Mouse (Mus musculus) liver, embryonic 14.5 days (tissue): Measurements from ENCODE around the gene Myrip. TPM values are rescaled to one million over a fixed set of nuclear protein-coding genes. Genes with fewer than 3 reads are reported as not detected.

Experiments
- ATAC-seq: fragments of 200-750 bp; cut with Nextera tagmentation; 2 replicates; pipeline ENCODE4 v1.8.0; 2017; ENCODE audit warnings: moderate number of reproducible peaks, mild to moderate bottlenecking, moderate library complexity; ENCODE audit not compliant: insufficient read depth
- DNase-seq, 3 experiments: peaks; one replicate each; pipeline ENCODE4 v3.0.0-alpha.2; 2012 to 2013; ENCODE audit warnings: low read depth in 3 of 3, low spot score in 3 of 3
- H3K27ac ChIP-seq: fragments of 300-500 bp; sonication (generic); 2 replicates; pipeline ENCODE4 v1.5.1; 2014; ENCODE audit warnings: moderate library complexity, mild to moderate bottlenecking, control low read depth, inconsistent platforms
- H3K27me3 ChIP-seq: fragments of 300-500 bp; sonication (generic); 2 replicates; pipeline ENCODE4 v1.6.1; 2014; ENCODE audit warnings: mild to moderate bottlenecking, low read length, moderate library complexity; ENCODE audit not compliant: control insufficient read depth, insufficient read depth
- H3K36me3 ChIP-seq: fragments of 300-500 bp; sonication (generic); replicated peaks from 2 replicates; pipeline ENCODE4 v1.6.1; 2014; ENCODE audit warnings: low read depth; ENCODE audit not compliant: control insufficient read depth, insufficient read depth
- H3K4me1 ChIP-seq, 2 experiments: fragments of 200-500 bp in 1 of 2; fragments of 300-500 bp in 1 of 2; sonication (generic) in 1 of 2; replicated peaks; 2 replicates each; pipeline ENCODE4 v1.6.1; 2012 to 2014; ENCODE audit warnings: antibody characterized with exemption in 1 of 2, inconsistent platforms in 1 of 2, low read length in 1 of 2; ENCODE audit not compliant: control insufficient read depth in 2 of 2, insufficient read depth in 2 of 2
- H3K4me2 ChIP-seq: fragments of 300-500 bp; sonication (generic); 2 replicates; pipeline ENCODE4 v1.6.1; 2014; ENCODE audit warnings: low read depth, mild to moderate bottlenecking, control low read depth, moderate library complexity
- H3K4me3 ChIP-seq, 2 experiments: fragments of 200-500 bp in 1 of 2; fragments of 300-500 bp in 1 of 2; sonication (generic) in 1 of 2; 2 replicates each; pipeline ENCODE4 v1.5.1; 2012 to 2014; ENCODE audit warnings: low read depth in 2 of 2, low read length in 2 of 2, mild to moderate bottlenecking in 2 of 2, control low read depth in 1 of 2, inconsistent platforms in 1 of 2, moderate library complexity in 1 of 2; ENCODE audit not compliant: insufficient read depth in 1 of 2
- H3K9ac ChIP-seq: fragments of 300-500 bp; sonication (generic); replicated peaks from 2 replicates; pipeline ENCODE4 v1.6.1; 2014; ENCODE audit warnings: mild to moderate bottlenecking, control low read depth, moderate library complexity
- H3K9me3 ChIP-seq: fragments of 300-500 bp; sonication (generic); 2 replicates; pipeline ENCODE4 v1.6.1; 2016; ENCODE audit warnings: low read length, mixed read lengths; ENCODE audit not compliant: control insufficient read depth
- CTCF ChIP-seq: IDR thresholded peaks from 2 replicates; pipeline ENCODE4 v1.5.1; 2016; ENCODE audit warnings: antibody characterized with exemption, low read depth, control low read depth
- EP300 ChIP-seq: IDR thresholded peaks from 2 replicates; pipeline ENCODE4 v1.6.1; 2016; ENCODE audit warnings: antibody characterized with exemption, low read depth
- WGBS: fragments of 180-500 bp; shearing (Covaris S2); extraction: QIAGEN DNeasy Blood & Tissue Kit; methylation state at CpG from one replicate; pipeline ENCODE4 v1.1.7; 2014; ENCODE audit not compliant: insufficient replicate concordance; 5-methylcytosine and 5-hydroxymethylcytosine counted together
- polyA plus RNA-seq, 2 experiments: library from polyadenylated mRNA; depleted of rRNA in 1 of 2; stranded (reverse) in 1 of 2; unstranded in 1 of 2; fragments of >200 nt; fragmentation: Nextera tagmentation in 1 of 2; extraction: Ambion mirVana in 1 of 2; gene quantifications; 2 replicates each; pipeline versions ENCODE4 v1.2.1 to v1.2.3; 2012 to 2014

The Myrip gene
- polyA plus RNA-seq, 2 experiments = 0.02 to 0.18 TPM

- H3K4me3 ChIP-seq = no peak overlapping the region
These were observed 200.0 kb downstream of the Myrip start for GRCm38 (mm10) chr9:120501191-120501902.

GRCm38 (mm10) chr9:120502013-120502412 lies 200.7 kb downstream of the Myrip start:
- no peak overlapping the region for H3K27ac ChIP-seq
- peak; percentile 13; the same call in 1 of the 2 replicates for ATAC-seq
- TF ChIP-seq EP300 (no peak), CTCF (peak; percentile 91)
- DNase-seq = peak; percentile 68 to 75 (median 72)
- no peak overlapping the region for H3K4me3 ChIP-seq
- WGBS = 7% methylated on average over 8 of the region's 8 CpGs
- peaks cover 0 to 2% of the 10 kb centered on the region in 2 experiments; a peak in 2 of 4 replicates for H3K4me1 ChIP-seq
- no peaks in the 10 kb centered on the region; the same call in 1 of the 2 replicates for H3K9me3 ChIP-seq
- 0 out of 2 replicates have a peak overlapping the region, but pooled peaks have one; percentile 9 for H3K9ac ChIP-seq
- no peaks in the 10 kb centered on the region for H3K36me3 ChIP-seq
- H3K27me3 ChIP-seq = no peaks in the 10 kb centered on the region
- H3K4me2 ChIP-seq = no peak overlapping the region

More at GRCm38 (mm10) chr9:120501191-120501902, 200.0 kb downstream of the Myrip start:
- TF ChIP-seq CTCF = peak; percentile 73
- TF ChIP-seq EP300 = no peak
- Histone ChIP-seq H3K4me2 (no peak overlapping the region), H3K4me1 (peaks cover 0 to 2% of the 10 kb centered on the region in 2 experiments; a peak in 2 of 4 replicates), H3K9me3 (no peaks in the 10 kb centered on the region), H3K27me3 (no peaks in the 10 kb centered on the region), H3K36me3 (no peaks in the 10 kb centered on the region), H3K9ac (no peak overlapping the region), H3K27ac (no peak overlapping the region)
- ATAC-seq (no peak), DNase-seq (no peak)
- WGBS = 25% methylated on average over 10 of the region's 10 CpGs

GRCm38 (mm10) chr9:120504423-120504822 lies 203.1 kb downstream of the Myrip start:
- DNase-seq = no peak
- WGBS = 59% methylated on average over 2 of the region's 2 CpGs

GRCm38 (mm10) chr9:120511781-120512180 lies 210.5 kb downstream of the Myrip start:
- no peak overlapping the region for H3K4me3 ChIP-seq
- H3K4me1 ChIP-seq = 0 out of 4 replicates have a peak, but pooled peaks cover 0 to 1% of the 10 kb centered on the region in 2 experiments
- WGBS = 50% methylated on average over 3 of the region's 3 CpGs
- DNase-seq (no peak), ATAC-seq (no peak)
- H3K27me3 ChIP-seq = no peaks in the 10 kb centered on the region
- no peaks in the 10 kb centered on the region for H3K36me3 ChIP-seq
- no peak for TF ChIP-seq EP300
- TF ChIP-seq CTCF = peak; percentile 73
- no peak overlapping the region for H3K27ac ChIP-seq
- H3K9ac ChIP-seq = no peak overlapping the region
- H3K9me3 ChIP-seq = no peaks in the 10 kb centered on the region; the same call in 1 of the 2 replicates
- no peak overlapping the region for H3K4me2 ChIP-seq

More at GRCm38 (mm10) chr9:120504423-120504822, 203.1 kb downstream of the Myrip start:
- H3K9me3 ChIP-seq = no peaks in the 10 kb centered on the region; the same call in 1 of the 2 replicates
- no peak for ATAC-seq
- H3K4me1 ChIP-seq = peaks cover 0 to 2% of the 10 kb centered on the region in 2 experiments; a peak in 2 of 4 replicates
- H3K4me3 ChIP-seq = no peak overlapping the region
- H3K9ac ChIP-seq = no peak overlapping the region
- H3K27me3 ChIP-seq = no peaks in the 10 kb centered on the region
- H3K27ac ChIP-seq = no peak overlapping the region
- TF ChIP-seq EP300 (no peak), CTCF (no peak)
- H3K4me2 ChIP-seq = no peak overlapping the region
- no peaks in the 10 kb centered on the region for H3K36me3 ChIP-seq

GRCm38 (mm10) chr9:120516720-120517119 lies 215.4 kb downstream of the Myrip start:
- 0 out of 4 replicates have a peak, but pooled peaks cover 0 to 1% of the 10 kb centered on the region in 2 experiments for H3K4me1 ChIP-seq
- DNase-seq = no peak

More at GRCm38 (mm10) chr9:120516720-120517119, 215.4 kb downstream of the Myrip start:
- Histone ChIP-seq H3K27me3 (no peaks in the 10 kb centered on the region), H3K36me3 (no peaks in the 10 kb centered on the region), H3K4me3 (no peak overlapping the region), H3K27ac (no peak overlapping the region), H3K9ac (no peak overlapping the region), H3K9me3 (no peaks in the 10 kb centered on the region), H3K4me2 (no peak overlapping the region)
- TF ChIP-seq CTCF = no peak
- TF ChIP-seq EP300 = no peak
- no peak for ATAC-seq
- WGBS = 23% methylated on average over 8 of the region's 8 CpGs
